Mouse (Mus musculus) testis, adult 2 months (tissue): ENCODE data around the gene Wdr93.

ENCODE experiments used
- CTCF ChIP-seq: fragments of 200-500 bp; IDR thresholded peaks from 2 replicates; pipeline ENCODE4 v1.5.1; 2012; ENCODE audit warnings: low read depth, mild to moderate bottlenecking, inconsistent platforms, low read length, moderate library complexity; ENCODE audit not compliant: control insufficient read depth, insufficient read depth, insufficient replicate concordance
- POLR2A ChIP-seq: fragments of 200-500 bp; IDR thresholded peaks from 2 replicates; pipeline ENCODE4 v1.6.1; 2012; ENCODE audit warnings: low read depth, mild to moderate bottlenecking, inconsistent platforms, low read length, moderate library complexity; ENCODE audit not compliant: control insufficient read depth

GRCm38 (mm10) chr7:79747659-79748058 is 4.7 kb downstream of the Wdr93 start:
- no peak for TF ChIP-seq CTCF
- no peak for TF ChIP-seq POLR2A
